17 mouse cellular contexts compared by ENCODE assay signal in genomic region chr12:45042591-45043091, GRCm38 (mm10). TPM values are rescaled to one million over a fixed set of nuclear protein-coding genes. Genes with fewer than 3 reads are reported as not detected.
A peak's percentile ranks its signal among the peaks of the same experiment; 100 is the strongest.
DNase-seq lines count a peak whose midpoint lies in the region; ATAC-seq and TF ChIP-seq lines count a peak whose summit lies in the region.
"Had no signal": no experiment of that assay in that cellular context is flagged by ENCODE, and none has a peak within 500 bp of the region (broad histone marks: within the 10 kb centered on the region; RNA-seq: fewer than 3 reads in every experiment).

No protein-coding gene starts in this region.

- H3K9me3 ChIP-seq in midbrain, embryonic 10.5 days (replicated peaks): no peaks in the 10 kb centered on the region
- no peaks in the 10 kb centered on the region for H3K9me3 ChIP-seq in midbrain, embryonic 13.5 days
- no peaks in the 10 kb centered on the region for H3K9me3 ChIP-seq in heart, embryonic 10.5 days
- no peaks in the 10 kb centered on the region for H3K9me3 ChIP-seq in heart, postnatal 0 days (replicated peaks; ENCODE audit: control insufficient read depth, low read length)
- H3K9me3 ChIP-seq: embryonic facial prominence, embryonic 15.5 days; hindbrain, embryonic 12.5 days; limb, embryonic 15.5 days; lung, embryonic 15.5 days; midbrain, embryonic 12.5 days had no signal

- WGBS in midbrain, embryonic 10.5 days: 53% methylated on average over 10 of the region's 10 CpGs
- WGBS in midbrain, embryonic 13.5 days: 46% methylated on average over 10 of the region's 10 CpGs
- 43% methylated on average over 10 of the region's 10 CpGs for WGBS in heart, embryonic 10.5 days
- WGBS in heart, postnatal 0 days: 34% methylated on average over 10 of the region's 10 CpGs

- no peak overlapping the region for H3K9ac ChIP-seq in midbrain, embryonic 13.5 days (replicated peaks)
- no peak overlapping the region for H3K9ac ChIP-seq in heart, postnatal 0 days (replicated peaks; ENCODE audit: low read depth, low read length)
- H3K9ac ChIP-seq: embryonic facial prominence, embryonic 15.5 days; hindbrain, embryonic 12.5 days; limb, embryonic 15.5 days; lung, embryonic 15.5 days; midbrain, embryonic 12.5 days had no signal

- H3K4me3 ChIP-seq in midbrain, embryonic 10.5 days: no peak overlapping the region
- H3K4me3 ChIP-seq in midbrain, embryonic 13.5 days (replicated peaks): no peak overlapping the region
- no peak overlapping the region for H3K4me3 ChIP-seq in heart, embryonic 10.5 days
- no peak overlapping the region for H3K4me3 ChIP-seq in heart, postnatal 0 days (ENCODE audit: low read depth, low read length)
- H3K4me3 ChIP-seq: embryonic facial prominence, embryonic 15.5 days; hindbrain, embryonic 12.5 days; limb, embryonic 15.5 days; lung, embryonic 15.5 days; midbrain, embryonic 12.5 days had no signal

- no peak for ATAC-seq in midbrain, embryonic 13.5 days
- peak; percentile 27; the same call in 1 of the 2 replicates for ATAC-seq in heart, postnatal 0 days (ENCODE audit: insufficient read depth, low read depth)
- ATAC-seq: CD4-positive, CD25-positive, alpha-beta regulatory T cell, adult 4 months had no signal

- peak overlapping the region; percentile 59; the same call in 1 of the 2 replicates for H3K27ac ChIP-seq in midbrain, embryonic 10.5 days (replicated peaks)
- no peak overlapping the region for H3K27ac ChIP-seq in midbrain, embryonic 13.5 days
- peak overlapping the region; percentile 81 for H3K27ac ChIP-seq in heart, embryonic 10.5 days
- H3K27ac ChIP-seq in heart, postnatal 0 days (ENCODE audit: low read depth): peak overlapping the region; percentile 78
- H3K27ac ChIP-seq: embryonic facial prominence, embryonic 15.5 days; hindbrain, embryonic 12.5 days; limb, embryonic 15.5 days; lung, embryonic 15.5 days; midbrain, embryonic 12.5 days had no signal

- H3K27me3 ChIP-seq in midbrain, embryonic 10.5 days (ENCODE audit: low read depth, poor library complexity, severe bottlenecking): no peaks in the 10 kb centered on the region
- no peaks in the 10 kb centered on the region for H3K27me3 ChIP-seq in midbrain, embryonic 13.5 days
- no peaks in the 10 kb centered on the region for H3K27me3 ChIP-seq in heart, embryonic 10.5 days (ENCODE audit: insufficient read depth, poor library complexity, severe bottlenecking)
- H3K27me3 ChIP-seq in heart, postnatal 0 days (ENCODE audit: control insufficient read depth, insufficient read depth, low read length): no peaks in the 10 kb centered on the region
- H3K27me3 ChIP-seq: embryonic facial prominence, embryonic 15.5 days; hindbrain, embryonic 12.5 days; limb, embryonic 15.5 days; lung, embryonic 15.5 days; midbrain, embryonic 12.5 days had no signal

- TF ChIP-seq CTCF in heart, postnatal 0 days (IDR thresholded peaks at IDR 0.05; ENCODE audit: low read depth): no peak

- H3K36me3 ChIP-seq in midbrain, embryonic 10.5 days: no peaks in the 10 kb centered on the region
- H3K36me3 ChIP-seq in midbrain, embryonic 13.5 days: no peaks in the 10 kb centered on the region
- no peaks in the 10 kb centered on the region for H3K36me3 ChIP-seq in heart, embryonic 10.5 days
- H3K36me3 ChIP-seq in heart, postnatal 0 days (replicated peaks; ENCODE audit: control insufficient read depth, insufficient read depth, low read length): no peaks in the 10 kb centered on the region
- H3K36me3 ChIP-seq: embryonic facial prominence, embryonic 15.5 days; hindbrain, embryonic 12.5 days; limb, embryonic 15.5 days; lung, embryonic 15.5 days; midbrain, embryonic 12.5 days had no signal

- no peak for TF ChIP-seq EP300 in heart, postnatal 0 days (IDR thresholded peaks at IDR 0.05; ENCODE audit: low read depth)

- intact Hi-C loops in heart, postnatal 25 days (cut with DNase I): no loop called here

- H3K4me2 ChIP-seq in midbrain, embryonic 13.5 days (replicated peaks): no peak overlapping the region
- H3K4me2 ChIP-seq in heart, postnatal 0 days (ENCODE audit: low read depth, low read length): no peak overlapping the region
- H3K4me2 ChIP-seq: embryonic facial prominence, embryonic 15.5 days; hindbrain, embryonic 12.5 days; limb, embryonic 15.5 days; lung, embryonic 15.5 days; midbrain, embryonic 12.5 days had no signal

- peaks cover 16% of the 10 kb centered on the region for H3K4me1 ChIP-seq in midbrain, embryonic 10.5 days
- no peaks in the 10 kb centered on the region; the same call in 1 of the 2 replicates for H3K4me1 ChIP-seq in midbrain, embryonic 13.5 days (replicated peaks)
- H3K4me1 ChIP-seq in heart, embryonic 10.5 days: peaks cover 25% of the 10 kb centered on the region
- H3K4me1 ChIP-seq in heart, postnatal 0 days (ENCODE audit: control insufficient read depth, insufficient read depth): peaks cover 20% of the 10 kb centered on the region
- H3K4me1 ChIP-seq: embryonic facial prominence, embryonic 15.5 days; hindbrain, embryonic 12.5 days had no signal

- DNase-seq in heart, adult 11 months: peak; percentile 95
- no peak for DNase-seq in heart, postnatal 25 days (ENCODE audit: low spot score)
- no peak for DNase-seq in midbrain, embryonic 10.5 days (ENCODE audit: low spot score)
- DNase-seq in heart, embryonic 10.5 days (ENCODE audit: low spot score): no peak
- no peak for DNase-seq in heart, postnatal 0 days (ENCODE audit: low spot score)
- no peak for DNase-seq in layer of hippocampus, postnatal 14 days (ENCODE audit: low spot score in 2 of 2)
- DNase-seq: cerebellum, adult 18-20 months; kidney, adult 8-10 months; right cerebral cortex, postnatal 14 days; thymus, postnatal 25 days had no signal

RNA-seq across cellular contexts. Expression of gene Stxbp6, which starts 31.9 kb away (rescaled TPM):
- total RNA-seq in heart, postnatal 25 days (2021): 10 to 100 TPM in 1 of 2 experiments, 1 to 10 TPM in 1; 9.3 to 16.5 TPM
- polyA plus RNA-seq in midbrain, embryonic 10.5 days (2016; fragmentation: Nextera tagmentation; extraction: Ambion mirVana): 20.5 and 24.6 TPM in 2 replicates
- polyA plus RNA-seq in midbrain, embryonic 13.5 days (2015; fragmentation: Nextera tagmentation; extraction: Ambion mirVana): 9.5 and 9.6 TPM in 2 replicates
- 11.0 and 15.6 TPM in 2 replicates for polyA plus RNA-seq in heart, embryonic 10.5 days (2016; fragmentation: Nextera tagmentation; extraction: Ambion mirVana)
- total RNA-seq in heart, postnatal 0 days (2014; rRNA removed; ENCODE audit: low replicate concordance): 8.0 and 14.5 TPM in 2 replicates
- 9.1 and 10.9 TPM in 2 replicates for polyA plus RNA-seq in heart, postnatal 0 days (2015; fragmentation: Nextera tagmentation; extraction: Ambion mirVana)
- total RNA-seq in layer of hippocampus, postnatal 14 days (2021): 10 to 100 TPM; 45.5 to 54.8 TPM
- polyA plus RNA-seq: CD4-positive, CD25-positive, alpha-beta regulatory T cell, adult 4 months had no signal
